Mouse (Mus musculus) bone marrow, adult 2 months (tissue): ENCODE data around the gene Stx6.

Source experiments
- CTCF ChIP-seq: fragments of 200-500 bp; IDR thresholded peaks from 2 replicates; pipeline ENCODE4 v1.5.1; 2011; ENCODE audit warnings: low read length, control low read depth; ENCODE audit not compliant: control insufficient read depth, insufficient read depth
- POLR2A ChIP-seq: fragments of 200-500 bp; IDR thresholded peaks from 2 replicates; pipeline ENCODE4 v1.6.1; 2011; ENCODE audit warnings: low read depth, mild to moderate bottlenecking, control low read depth, low read length, borderline replicate concordance; ENCODE audit not compliant: control insufficient read depth

- no peak for TF ChIP-seq CTCF
- no peak for TF ChIP-seq POLR2A
These were observed 44.0 kb downstream of the Stx6 start for GRCm38 (mm10) chr1:155202472-155202871.
